Mouse (Mus musculus) stomach, postnatal 0 days (tissue): ENCODE results near the gene Hebp1.

Experiments
- CTCF ChIP-seq: IDR thresholded peaks from 2 replicates; pipeline ENCODE4 v1.5.1; 2016; ENCODE audit warnings: antibody characterized with exemption, low read depth, mild to moderate bottlenecking, moderate library complexity
- EP300 ChIP-seq: optimal IDR thresholded peaks from 2 replicates; pipeline ENCODE3; 2016; ENCODE audit warnings: antibody characterized with exemption

GRCm38 (mm10) chr6:135245586-135245985 lies 47.8 kb upstream of the Hebp1 start:
- TF ChIP-seq EP300 (no peak), CTCF (no peak)
